Mouse (Mus musculus): ENCODE data around the gene Xylt1. TPM values are rescaled to one million over a fixed set of nuclear protein-coding genes. Genes with fewer than 3 reads are reported as not detected.

Gene Xylt1
- polyA plus RNA-seq, 1 experiment from 2014 or later: 2.7 TPM

DNA sequence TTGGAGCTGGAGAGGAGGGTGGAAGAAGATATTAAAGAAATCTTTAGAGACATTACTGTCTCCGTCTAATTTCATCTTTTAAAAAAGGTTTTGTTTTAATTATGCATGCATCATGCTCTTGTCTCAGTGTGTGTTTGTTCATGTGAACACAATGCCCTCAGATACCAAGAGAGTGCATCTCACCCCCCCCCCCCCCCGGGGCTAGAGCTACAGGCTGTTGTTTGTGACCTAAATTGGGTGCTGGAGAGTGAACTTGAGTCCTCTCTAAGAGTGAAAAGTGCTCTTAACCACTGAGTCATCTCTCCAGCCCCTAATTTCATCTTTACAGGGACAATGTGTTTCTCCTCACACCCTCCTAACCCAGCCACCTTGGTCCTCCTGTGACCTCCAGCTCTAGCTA, 131.5 kb downstream of the Xylt1 start:
- no peak for ATAC-seq (ENCODE audit: insufficient number of reproducible peaks, insufficient read depth, low FRiP score, low read depth)
- Histone ChIP-seq H3K4me2 (replicated peaks; ENCODE audit: low read depth, low read length) (no peak overlapping the region), H3K4me1 (ENCODE audit: control insufficient read depth, insufficient read depth, low read length) (no peaks in the 10 kb centered on the region), H3K36me3 (ENCODE audit: control insufficient read depth, insufficient read depth, low read length) (no peaks in the 10 kb centered on the region), H3K4me3 (ENCODE audit: low read depth, low read length) (no peak overlapping the region), H3K27me3 (ENCODE audit: control insufficient read depth, insufficient read depth, low read length) (no peaks in the 10 kb centered on the region), H3K9ac (replicated peaks; ENCODE audit: low read depth, low read length) (no peak overlapping the region), H3K9me3 (ENCODE audit: control insufficient read depth, low read depth, low read length) (no peaks in the 10 kb centered on the region), H3K27ac (ENCODE audit: low read length) (no peak overlapping the region)
- WGBS: 75% methylated on average over 2 of the region's 2 CpGs

DNA sequence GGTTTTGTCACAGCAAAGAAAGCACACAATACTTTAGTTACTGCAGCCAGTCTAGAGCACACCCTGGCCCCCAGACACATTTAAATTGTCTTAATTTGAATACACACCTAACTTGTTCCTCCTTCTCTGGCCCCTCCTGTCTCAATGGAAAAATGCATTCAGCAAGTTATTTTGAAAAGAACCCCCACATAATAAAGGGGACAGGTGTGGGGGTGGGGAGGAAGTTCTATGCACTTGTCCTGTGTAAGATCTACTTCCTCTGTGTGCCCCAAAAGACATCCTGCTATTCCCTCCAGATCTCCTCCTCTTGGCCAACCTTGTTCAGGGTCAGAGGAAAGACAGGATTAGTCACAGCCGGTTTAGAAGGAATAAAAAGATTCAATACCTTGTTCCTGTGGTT, 135.0 kb downstream of the Xylt1 start:
- no peaks in the 10 kb centered on the region for H3K36me3 ChIP-seq (ENCODE audit: control insufficient read depth, insufficient read depth, low read length)
- no peaks in the 10 kb centered on the region for H3K27me3 ChIP-seq (ENCODE audit: control insufficient read depth, insufficient read depth, low read length)
- H3K4me3 ChIP-seq (ENCODE audit: low read depth, low read length): no peak overlapping the region
- H3K27ac ChIP-seq (ENCODE audit: low read length): no peak overlapping the region
- no peak overlapping the region for H3K4me2 ChIP-seq (replicated peaks; ENCODE audit: low read depth, low read length)
- WGBS: 56% methylated on average over 1 of the region's 1 CpGs
- ATAC-seq (ENCODE audit: insufficient number of reproducible peaks, insufficient read depth, low FRiP score, low read depth): no peak
- no peaks in the 10 kb centered on the region for H3K4me1 ChIP-seq (ENCODE audit: control insufficient read depth, insufficient read depth, low read length)
- no peaks in the 10 kb centered on the region for H3K9me3 ChIP-seq (ENCODE audit: control insufficient read depth, low read depth, low read length)
- H3K9ac ChIP-seq (replicated peaks; ENCODE audit: low read depth, low read length): no peak overlapping the region

DNA sequence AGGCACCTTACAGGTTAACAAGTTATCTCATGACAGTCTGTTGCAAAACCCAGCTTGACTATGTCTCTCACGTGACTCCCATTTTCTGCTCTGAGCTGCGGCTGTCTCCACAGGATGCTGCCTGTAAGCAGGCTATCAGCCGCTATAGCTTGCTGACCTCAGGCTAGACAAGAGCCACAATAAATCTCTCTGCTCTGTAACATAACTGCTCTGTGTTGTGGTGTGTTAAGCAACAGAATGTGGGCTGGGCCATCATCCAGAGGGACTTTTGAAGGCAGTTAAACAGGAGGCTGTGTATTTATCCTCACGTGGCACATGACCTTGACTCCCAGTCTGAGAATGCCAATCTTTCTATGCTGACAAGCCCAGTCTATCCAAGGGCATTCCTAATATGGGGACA, 136.1 kb downstream of the Xylt1 start:
- Histone ChIP-seq H3K27me3 (ENCODE audit: control insufficient read depth, insufficient read depth, low read length) (no peaks in the 10 kb centered on the region), H3K4me2 (replicated peaks; ENCODE audit: low read depth, low read length) (no peak overlapping the region), H3K4me1 (ENCODE audit: control insufficient read depth, insufficient read depth, low read length) (no peaks in the 10 kb centered on the region), H3K27ac (ENCODE audit: low read length) (no peak overlapping the region), H3K9ac (replicated peaks; ENCODE audit: low read depth, low read length) (no peak overlapping the region), H3K9me3 (ENCODE audit: control insufficient read depth, low read depth, low read length) (no peaks in the 10 kb centered on the region), H3K4me3 (ENCODE audit: low read depth, low read length) (no peak overlapping the region), H3K36me3 (ENCODE audit: control insufficient read depth, insufficient read depth, low read length) (no peaks in the 10 kb centered on the region)
- ATAC-seq (ENCODE audit: insufficient number of reproducible peaks, insufficient read depth, low FRiP score, low read depth): no peak
- 37% methylated on average over 4 of the region's 4 CpGs for WGBS

DNA sequence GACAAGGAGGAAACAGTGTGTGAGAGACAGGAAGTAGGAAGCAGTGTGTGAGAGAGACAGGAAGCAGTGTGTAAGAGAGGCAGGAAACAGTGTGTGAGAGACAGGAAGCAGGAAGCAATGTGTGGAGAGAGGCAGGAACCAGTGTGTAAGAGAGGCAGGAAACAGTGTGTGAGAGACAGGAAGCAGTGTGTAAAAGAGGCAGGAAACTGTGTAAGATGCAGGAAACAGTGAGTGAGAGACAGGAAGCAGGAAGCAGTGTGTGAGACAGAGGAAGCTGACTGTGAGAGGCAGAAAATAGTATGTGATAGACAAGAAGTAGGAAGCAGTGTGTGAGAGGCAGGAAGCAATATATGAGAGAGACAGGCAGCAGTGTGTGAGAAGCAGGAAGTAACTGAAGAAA, 140.6 kb downstream of the Xylt1 start:
- no peaks in the 10 kb centered on the region for H3K27me3 ChIP-seq (ENCODE audit: control insufficient read depth, insufficient read depth, low read length)
- no peak overlapping the region for H3K9ac ChIP-seq (replicated peaks; ENCODE audit: low read depth, low read length)
- H3K27ac ChIP-seq (ENCODE audit: low read length): no peak overlapping the region
- H3K4me1 ChIP-seq (ENCODE audit: control insufficient read depth, insufficient read depth, low read length): no peaks in the 10 kb centered on the region
- H3K9me3 ChIP-seq (ENCODE audit: control insufficient read depth, low read depth, low read length): no peaks in the 10 kb centered on the region
- no peak overlapping the region for H3K4me2 ChIP-seq (replicated peaks; ENCODE audit: low read depth, low read length)
- no peak for ATAC-seq (ENCODE audit: insufficient number of reproducible peaks, insufficient read depth, low FRiP score, low read depth)
- no peaks in the 10 kb centered on the region for H3K36me3 ChIP-seq (ENCODE audit: control insufficient read depth, insufficient read depth, low read length)
- H3K4me3 ChIP-seq (ENCODE audit: low read depth, low read length): no peak overlapping the region

DNA sequence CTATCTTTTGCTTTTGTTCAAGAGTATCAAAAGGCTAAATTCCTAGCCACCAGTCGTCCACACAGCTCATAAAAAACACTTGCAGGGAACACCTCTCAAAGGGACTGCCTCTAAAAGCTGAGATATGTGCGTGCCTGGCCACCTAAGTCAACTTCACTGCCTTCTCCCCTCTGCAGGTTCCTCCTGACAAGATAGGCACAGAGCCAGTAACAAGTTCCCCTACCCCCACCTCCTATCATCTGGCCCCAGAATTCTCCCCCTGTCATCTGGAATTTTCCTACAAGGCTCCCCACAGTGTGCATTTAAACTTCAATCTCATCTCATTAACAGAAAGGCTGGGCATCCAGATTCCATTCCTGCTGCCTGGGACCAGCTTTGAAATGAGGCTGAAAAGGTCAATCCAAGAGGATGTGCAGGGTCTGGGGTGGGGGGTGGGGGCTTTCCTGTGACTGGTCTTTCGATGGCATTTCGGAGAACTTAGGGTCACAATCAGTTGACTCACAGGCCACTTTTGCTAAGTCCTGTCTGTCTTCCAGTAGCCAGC, 141.4 kb downstream of the Xylt1 start:
- Histone ChIP-seq H3K9me3 (ENCODE audit: control insufficient read depth, low read depth, low read length) (no peaks in the 10 kb centered on the region), H3K9ac (replicated peaks; ENCODE audit: low read depth, low read length) (no peak overlapping the region), H3K4me3 (ENCODE audit: low read depth, low read length) (no peak overlapping the region), H3K4me2 (replicated peaks; ENCODE audit: low read depth, low read length) (no peak overlapping the region), H3K36me3 (ENCODE audit: control insufficient read depth, insufficient read depth, low read length) (no peaks in the 10 kb centered on the region), H3K27ac (ENCODE audit: low read length) (no peak overlapping the region), H3K4me1 (ENCODE audit: control insufficient read depth, insufficient read depth, low read length) (no peaks in the 10 kb centered on the region), H3K27me3 (ENCODE audit: control insufficient read depth, insufficient read depth, low read length) (no peaks in the 10 kb centered on the region)
- ATAC-seq (ENCODE audit: insufficient number of reproducible peaks, insufficient read depth, low FRiP score, low read depth): no peak
- 39% methylated on average over 4 of the region's 4 CpGs for WGBS

DNA sequence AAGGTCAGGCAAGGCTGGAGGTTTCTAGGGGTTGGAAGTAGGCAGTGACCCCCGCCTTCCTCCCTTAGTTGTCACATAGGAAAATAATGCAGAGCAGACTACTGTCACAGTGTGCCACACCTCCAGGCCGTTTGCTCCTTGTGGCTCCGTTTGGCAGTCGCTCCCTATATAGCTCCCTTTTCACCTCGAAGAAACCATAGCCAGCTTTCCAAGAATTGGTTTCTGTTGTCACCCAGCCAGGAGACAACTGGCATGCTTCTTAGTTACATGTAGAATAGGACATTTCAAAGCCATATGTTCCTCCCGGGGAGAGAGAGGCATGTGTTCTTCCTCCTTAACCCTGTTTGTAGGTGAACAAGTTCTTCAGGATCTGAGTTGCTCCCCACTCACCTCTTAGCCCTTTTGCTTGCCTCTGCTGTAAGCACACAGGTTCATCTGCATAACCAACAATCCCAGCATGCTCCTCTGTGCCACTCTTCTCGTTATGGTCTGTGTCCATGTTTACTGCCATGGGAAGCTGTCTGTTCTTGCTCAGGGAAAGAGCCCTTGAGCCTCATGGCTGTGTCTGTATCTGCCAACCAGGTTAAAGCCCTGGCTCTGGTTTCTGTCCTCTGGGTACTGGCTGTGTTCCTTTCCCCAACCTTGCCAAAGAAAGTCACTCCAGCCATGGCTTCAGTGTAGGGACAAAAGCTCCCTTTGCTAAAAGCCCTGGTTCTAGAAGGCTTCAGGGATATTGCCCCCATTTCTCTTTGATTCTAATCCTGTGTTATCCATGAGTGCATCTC, 143.8 kb downstream of the Xylt1 start:
- Histone ChIP-seq H3K27me3 (ENCODE audit: control insufficient read depth, insufficient read depth, low read length) (no peaks in the 10 kb centered on the region), H3K9ac (replicated peaks; ENCODE audit: low read depth, low read length) (no peak overlapping the region), H3K27ac (ENCODE audit: low read length) (no peak overlapping the region), H3K4me1 (ENCODE audit: control insufficient read depth, insufficient read depth, low read length) (no peaks in the 10 kb centered on the region), H3K4me2 (replicated peaks; ENCODE audit: low read depth, low read length) (no peak overlapping the region), H3K9me3 (ENCODE audit: control insufficient read depth, low read depth, low read length) (no peaks in the 10 kb centered on the region; the same call in 1 of the 2 replicates), H3K4me3 (ENCODE audit: low read depth, low read length) (no peak overlapping the region), H3K36me3 (ENCODE audit: control insufficient read depth, insufficient read depth, low read length) (no peaks in the 10 kb centered on the region)
- WGBS: 39% methylated on average over 7 of the region's 7 CpGs
- ATAC-seq (ENCODE audit: insufficient number of reproducible peaks, insufficient read depth, low FRiP score, low read depth): no peak

DNA sequence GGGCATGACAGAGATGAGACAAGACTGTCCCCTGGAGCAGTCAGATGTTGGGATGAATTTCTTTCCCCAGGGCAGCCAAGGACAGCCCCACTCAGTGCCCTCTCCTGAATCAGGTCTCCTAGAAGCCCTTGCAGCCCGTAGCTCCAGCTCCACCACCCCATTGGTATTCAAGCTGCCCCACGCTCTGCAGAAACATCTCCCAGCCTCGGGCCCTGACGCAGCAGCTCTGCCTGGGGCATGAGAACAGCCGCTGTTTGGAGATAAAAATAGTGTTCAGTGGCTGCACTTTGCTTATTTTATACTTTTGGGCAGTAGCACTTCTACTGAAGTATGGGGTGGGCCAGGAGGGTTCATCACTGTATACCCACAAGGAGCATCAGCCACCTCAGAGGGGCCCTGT, 144.9 kb downstream of the Xylt1 start:
- Histone ChIP-seq H3K36me3 (ENCODE audit: control insufficient read depth, insufficient read depth, low read length) (no peaks in the 10 kb centered on the region), H3K9ac (replicated peaks; ENCODE audit: low read depth, low read length) (no peak overlapping the region), H3K27me3 (ENCODE audit: control insufficient read depth, insufficient read depth, low read length) (no peaks in the 10 kb centered on the region), H3K4me3 (ENCODE audit: low read depth, low read length) (no peak overlapping the region), H3K4me1 (ENCODE audit: control insufficient read depth, insufficient read depth, low read length) (no peaks in the 10 kb centered on the region), H3K27ac (ENCODE audit: low read length) (no peak overlapping the region), H3K4me2 (replicated peaks; ENCODE audit: low read depth, low read length) (no peak overlapping the region), H3K9me3 (ENCODE audit: control insufficient read depth, low read depth, low read length) (no peaks in the 10 kb centered on the region; the same call in 1 of the 2 replicates)
- 85% methylated on average over 5 of the region's 5 CpGs for WGBS
- no peak for ATAC-seq (ENCODE audit: insufficient number of reproducible peaks, insufficient read depth, low FRiP score, low read depth)

DNA sequence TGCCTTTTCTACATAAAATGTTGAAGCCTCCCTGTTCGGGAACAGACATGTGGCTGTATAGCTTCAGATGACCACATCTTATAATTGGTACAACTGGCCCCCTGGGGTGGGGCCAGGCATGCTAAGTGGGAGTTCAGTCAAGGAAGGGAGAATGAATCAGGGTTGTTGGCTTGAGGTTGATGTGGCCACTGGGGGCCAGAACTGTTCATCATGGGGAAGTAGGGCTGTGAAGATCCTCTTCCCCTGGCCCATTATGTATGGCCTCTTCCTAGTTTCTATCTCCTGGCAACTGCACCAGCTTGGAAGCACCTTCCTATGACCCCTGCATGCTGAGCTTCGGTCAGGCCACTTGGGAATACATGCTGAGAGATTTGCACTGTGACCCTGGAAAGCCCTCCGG, 145.8 kb downstream of the Xylt1 start:
- no peak for ATAC-seq (ENCODE audit: insufficient number of reproducible peaks, insufficient read depth, low FRiP score, low read depth)
- no peaks in the 10 kb centered on the region; the same call in 1 of the 2 replicates for H3K9me3 ChIP-seq (ENCODE audit: control insufficient read depth, low read depth, low read length)
- WGBS: 88% methylated on average over 3 of the region's 3 CpGs

More for the DNA sequence above, 145.8 kb downstream of the Xylt1 start:
- Histone ChIP-seq H3K27ac (ENCODE audit: low read length) (no peak overlapping the region), H3K4me3 (ENCODE audit: low read depth, low read length) (no peak overlapping the region), H3K27me3 (ENCODE audit: control insufficient read depth, insufficient read depth, low read length) (no peaks in the 10 kb centered on the region), H3K4me1 (ENCODE audit: control insufficient read depth, insufficient read depth, low read length) (no peaks in the 10 kb centered on the region), H3K4me2 (replicated peaks; ENCODE audit: low read depth, low read length) (no peak overlapping the region), H3K36me3 (ENCODE audit: control insufficient read depth, insufficient read depth, low read length) (no peaks in the 10 kb centered on the region), H3K9ac (replicated peaks; ENCODE audit: low read depth, low read length) (no peak overlapping the region)

Measured in stomach, embryonic 14.5 days (tissue).